Mouse (Mus musculus) layer of hippocampus, postnatal 10 days (tissue): ENCODE results near the gene Klhl5. TPM values are rescaled to one million over a fixed set of nuclear protein-coding genes. Genes with fewer than 3 reads are reported as not detected.
A peak's percentile ranks its signal among the peaks of the same experiment; 100 is the strongest.

Experiments
- DNase-seq, 2 experiments: peaks; one replicate each; pipeline ENCODE4 v3.0.0; 2021; ENCODE audit warnings: low spot score in 2 of 2
- long read RNA-seq: library from polyadenylated mRNA; stranded (forward); transcript quantifications from one replicate; pipeline ENCODE4 v2.0.0, GENCODE M21; 2023
- total RNA-seq, 2 experiments: library from RNA; stranded (reverse); gene quantifications; 2 replicates each; pipeline ENCODE4 v1.2.3; 2021

Gene Klhl5
- total RNA-seq: 100 to 1,000 TPM in 1 of 2 experiments, 10 to 100 TPM in 1; 92.8 to 100 TPM
- long read RNA-seq, transcript Klhl5-204 (11 exons, 3,149 nt): major isoform, 25 of 72 reads
- long read RNA-seq, transcript Klhl5-201 (11 exons, 3,610 nt): minor isoform, 23 of 72 reads
- long read RNA-seq, partial matches to known transcripts: 8 of 72 reads
- long read RNA-seq, other reads (novel, unspliced or antisense): 14 of 72 reads

GRCm38 (mm10) chr5:65106876-65107772 lies at the start of gene Klhl5:
TSS of gene Klhl5 (plus strand) at chr5:65107539.
- peak; percentile 91 to 93 for DNase-seq

- DNase-seq: no peak
These were observed 49.7 kb upstream of the Klhl5 start for GRCm38 (mm10) chr5:65057596-65057995.

- DNase-seq: no peak
These were observed 47.5 kb upstream of the Klhl5 start for GRCm38 (mm10) chr5:65059806-65060205.

GRCm38 (mm10) chr5:65062236-65062635 lies 45.1 kb upstream of the Klhl5 start:
- DNase-seq: no peak

- DNase-seq: no peak
These were observed 44.1 kb upstream of the Klhl5 start for GRCm38 (mm10) chr5:65063266-65063665.

GRCm38 (mm10) chr5:65068166-65068565 lies 39.2 kb upstream of the Klhl5 start:
- DNase-seq: no peak

GRCm38 (mm10) chr5:65069872-65070271 lies 37.5 kb upstream of the Klhl5 start:
- no peak for DNase-seq

- DNase-seq: no peak
These were observed 35.6 kb upstream of the Klhl5 start for GRCm38 (mm10) chr5:65071689-65072118.

GRCm38 (mm10) chr5:65073247-65073646 lies 34.1 kb upstream of the Klhl5 start:
- no peak for DNase-seq

- DNase-seq: no peak
These were observed 32.6 kb upstream of the Klhl5 start for GRCm38 (mm10) chr5:65074693-65075092.

- no peak for DNase-seq
These were observed 31.3 kb upstream of the Klhl5 start for GRCm38 (mm10) chr5:65076087-65076486.

GRCm38 (mm10) chr5:65076748-65077147 lies 30.6 kb upstream of the Klhl5 start:
- DNase-seq: no peak

- no peak for DNase-seq
These were observed 29.3 kb upstream of the Klhl5 start for GRCm38 (mm10) chr5:65078081-65078480.

GRCm38 (mm10) chr5:65079881-65080280 lies 27.5 kb upstream of the Klhl5 start:
- peak in 1 of 2 experiments; percentile 46 for DNase-seq

- DNase-seq: no peak
These were observed 25.5 kb upstream of the Klhl5 start for GRCm38 (mm10) chr5:65081836-65082235.

- no peak for DNase-seq
These were observed 20.8 kb upstream of the Klhl5 start for GRCm38 (mm10) chr5:65086522-65086921.

GRCm38 (mm10) chr5:65089707-65090106 lies 17.6 kb upstream of the Klhl5 start:
- DNase-seq: no peak

- no peak for DNase-seq
These were observed 16.0 kb upstream of the Klhl5 start for GRCm38 (mm10) chr5:65091184-65091858.

GRCm38 (mm10) chr5:65091921-65092320 lies 15.4 kb upstream of the Klhl5 start, which contains the start of gene Tmem156:
TSS of gene Tmem156 (minus strand) at chr5:65092132.
- no peak for DNase-seq

GRCm38 (mm10) chr5:65093769-65094168 lies 13.6 kb upstream of the Klhl5 start:
- DNase-seq: no peak

- no peak for DNase-seq
These were observed 12.3 kb upstream of the Klhl5 start for GRCm38 (mm10) chr5:65094902-65095545.
